Mouse (Mus musculus) erythroblast, embryonic 14.5 days (primary cell): ENCODE data around the gene Tmie.

Experiments
- GATA1 ChIP-seq: IDR thresholded peaks from 2 replicates; pipeline ENCODE4 v1.6.1; 2012; ENCODE audit warnings: low read length, inconsistent platforms, mixed read lengths
- TAL1 ChIP-seq: IDR thresholded peaks from 3 replicates; pipeline ENCODE4 v1.6.1; 2012; ENCODE audit warnings: low read length, inconsistent platforms, mixed read lengths

- TF ChIP-seq TAL1 (no peak), GATA1 (no peak)
Measured at GRCm38 (mm10) chr9:110888935-110889334, 9.0 kb upstream of the Tmie start.
